Mouse (Mus musculus) forebrain, embryonic 10.5 days (tissue): ENCODE measurements around the gene Eci2. TPM values are rescaled to one million over a fixed set of nuclear protein-coding genes. Genes with fewer than 3 reads are reported as not detected.
"Not testable (repeated sequence)": the region's sequence is repeated elsewhere in the genome, so short reads cannot be mapped to it uniquely, and the experiment has no call there.

ENCODE experiments used
- DNase-seq: peaks from one replicate; pipeline ENCODE4 v3.0.0-alpha.2; 2017; ENCODE audit warnings: low spot score; ENCODE audit errors: extremely low spot score
- H3K27ac ChIP-seq: fragments of 300-500 bp; sonication (generic); 2 replicates; pipeline ENCODE4 v1.5.1; 2016; ENCODE audit warnings: mild to moderate bottlenecking
- H3K27me3 ChIP-seq: fragments of 300-500 bp; sonication (generic); 2 replicates; pipeline ENCODE4 v1.6.1; 2016; ENCODE audit warnings: mild to moderate bottlenecking; ENCODE audit not compliant: poor library complexity, severe bottlenecking
- H3K36me3 ChIP-seq: fragments of 300-500 bp; sonication (generic); replicated peaks from 2 replicates; pipeline ENCODE4 v1.6.1; 2016; ENCODE audit warnings: mild to moderate bottlenecking, moderate library complexity
- H3K4me1 ChIP-seq: fragments of 300-500 bp; sonication (generic); 2 replicates; pipeline ENCODE4 v1.6.1; 2016
- H3K4me3 ChIP-seq: fragments of 300-500 bp; sonication (generic); 2 replicates; pipeline ENCODE4 v1.5.1; 2016; ENCODE audit warnings: mild to moderate bottlenecking, moderate library complexity
- H3K9me3 ChIP-seq: fragments of 300-500 bp; sonication (generic); 2 replicates; pipeline ENCODE4 v1.6.1; 2016; ENCODE audit warnings: mild to moderate bottlenecking, moderate library complexity
- WGBS: fragments of 180-500 bp; shearing (Covaris S2); methylation state at CpG from one replicate; pipeline ENCODE4 v1.1.7; 2016; 5-methylcytosine and 5-hydroxymethylcytosine counted together
- polyA plus RNA-seq: library from polyadenylated mRNA; unstranded; fragments of >200 nt; fragmentation: Nextera tagmentation; extraction: Ambion mirVana; gene quantifications from 2 replicates; pipeline ENCODE4 v1.2.1, GENCODE M21; 2016

Eci2 gene
- polyA plus RNA-seq, 1 experiment from 2014 or later: 86.4 TPM

- 74% methylated on average over 1 of the region's 1 CpGs for WGBS
- DNase-seq, H3K9me3 ChIP-seq, H3K27ac ChIP-seq, H3K4me3 ChIP-seq, H3K27me3 ChIP-seq, H3K4me1 ChIP-seq, H3K36me3 ChIP-seq: not testable (repeated sequence)
Observed at GRCm38 (mm10) chr13:35023401-35023800, 3.5 kb downstream of the Eci2 start.

DNA sequence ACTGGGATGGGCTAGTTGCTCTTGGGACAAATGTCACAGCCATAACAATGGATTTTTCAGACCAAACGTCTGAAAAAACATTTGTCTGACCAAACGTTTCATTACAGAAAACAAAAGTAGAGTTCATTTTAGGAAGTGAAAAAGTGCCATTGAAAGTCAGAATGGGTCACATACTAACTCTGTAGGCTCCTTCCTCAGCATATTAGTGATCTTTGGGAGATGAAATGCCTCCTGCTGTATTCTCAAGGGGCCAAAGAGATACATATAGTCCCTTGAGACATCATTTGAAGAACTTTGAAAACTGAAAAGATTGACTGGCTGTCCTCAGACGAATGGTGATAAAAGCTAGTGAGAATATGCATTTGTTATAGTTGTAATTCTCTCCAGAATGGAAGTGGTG lies 6.5 kb downstream of the Eci2 start:
- Histone ChIP-seq H3K36me3 (no peaks in the 10 kb centered on the region), H3K4me1 (no peaks in the 10 kb centered on the region), H3K4me3 (no peak overlapping the region), H3K27ac (no peak overlapping the region), H3K27me3 (no peaks in the 10 kb centered on the region), H3K9me3 (no peaks in the 10 kb centered on the region)
- DNase-seq: no peak
- WGBS: 77% methylated on average over 3 of the region's 3 CpGs

DNA sequence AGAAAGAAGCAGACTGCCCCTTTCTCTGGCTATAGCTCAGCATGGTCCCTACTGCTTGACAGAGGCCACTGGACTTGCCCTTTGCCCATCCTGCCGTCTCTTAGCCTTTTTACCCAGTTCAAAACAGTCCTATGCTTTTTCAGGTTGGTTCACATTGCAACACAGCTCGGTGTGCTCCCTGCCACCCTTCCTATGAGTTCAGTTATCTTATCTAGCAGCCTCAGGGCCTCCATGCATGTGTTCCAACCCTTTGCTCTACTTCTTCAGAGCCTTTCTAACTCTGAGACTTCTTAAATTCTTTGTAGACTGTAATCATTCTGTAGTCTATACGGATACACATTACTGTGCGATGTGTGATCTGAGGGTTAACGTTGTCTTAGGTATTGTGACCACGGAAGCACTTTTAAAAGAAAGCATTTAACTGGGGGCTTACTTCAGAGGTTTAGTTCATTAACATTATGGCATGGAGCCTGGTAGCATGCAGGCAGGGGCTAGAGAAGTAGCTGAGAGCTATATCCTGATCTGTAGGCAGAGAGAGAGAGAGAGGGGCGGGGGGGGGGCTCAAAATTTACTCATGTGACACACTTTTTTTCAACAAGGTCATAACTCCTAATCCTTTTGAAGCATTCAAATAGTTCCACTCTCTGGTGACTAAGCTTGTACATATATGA lies 7.9 kb downstream of the Eci2 start:
- Histone ChIP-seq H3K27ac (no peak overlapping the region), H3K4me1 (no peaks in the 10 kb centered on the region), H3K36me3 (no peaks in the 10 kb centered on the region), H3K27me3 (no peaks in the 10 kb centered on the region), H3K9me3 (peaks cover 8% of the 10 kb centered on the region), H3K4me3 (no peak overlapping the region)
- WGBS: 82% methylated on average over 7 of the region's 7 CpGs
- no peak for DNase-seq

DNA sequence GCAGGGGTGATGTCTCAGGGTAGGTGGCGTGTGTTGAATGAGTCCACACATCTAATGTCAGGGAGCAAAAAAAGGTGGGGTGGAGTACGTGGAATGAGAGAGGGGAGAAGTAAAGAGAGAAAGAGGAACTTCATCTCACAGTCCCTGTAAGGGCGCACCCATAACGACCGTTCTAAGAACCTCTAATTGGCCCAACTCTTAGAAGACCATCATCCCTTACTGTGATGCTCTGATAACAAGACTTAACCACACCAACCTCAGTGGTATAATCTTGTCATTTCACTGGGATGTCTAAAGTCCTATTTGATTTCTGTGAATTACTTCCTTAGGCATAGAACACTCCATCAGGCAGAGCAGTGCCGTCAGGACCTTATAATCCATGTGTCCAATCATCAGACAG lies 9.5 kb downstream of the Eci2 start:
- H3K27ac ChIP-seq: no peak overlapping the region
- no peaks in the 10 kb centered on the region for H3K4me1 ChIP-seq
- WGBS: 90% methylated on average over 6 of the region's 6 CpGs
- no peak overlapping the region for H3K4me3 ChIP-seq
- H3K27me3 ChIP-seq: no peaks in the 10 kb centered on the region
- no peak for DNase-seq
- H3K9me3 ChIP-seq: peaks cover 16% of the 10 kb centered on the region
- H3K36me3 ChIP-seq: no peaks in the 10 kb centered on the region

- Histone ChIP-seq H3K4me3 (no peak overlapping the region), H3K36me3 (no peaks in the 10 kb centered on the region), H3K27ac (no peak overlapping the region), H3K9me3 (peaks cover 16% of the 10 kb centered on the region), H3K4me1 (no peaks in the 10 kb centered on the region), H3K27me3 (no peaks in the 10 kb centered on the region)
- 95% methylated on average over 1 of the region's 1 CpGs for WGBS
- DNase-seq: no peak
Observed at GRCm38 (mm10) chr13:35016067-35016466, 10.8 kb downstream of the Eci2 start.

DNA sequence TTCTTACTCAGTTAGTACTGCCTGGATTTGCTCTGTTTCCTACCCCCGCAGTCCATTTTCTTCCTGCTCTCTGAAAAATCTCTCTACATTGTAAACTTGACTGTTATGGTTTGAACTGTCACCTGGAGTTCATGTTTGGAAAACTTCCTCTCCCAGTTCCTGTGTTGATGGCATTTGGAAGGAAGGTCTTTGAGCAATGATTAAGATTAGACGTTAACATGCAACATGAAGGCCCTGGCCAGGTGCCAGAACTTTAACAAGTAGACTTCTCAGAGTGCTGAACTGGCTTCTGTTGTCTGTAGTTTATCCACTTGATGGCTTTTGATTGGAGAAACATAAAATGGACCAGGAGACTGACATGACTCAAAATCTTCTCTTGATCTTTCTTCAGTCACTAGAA lies 31.0 kb downstream of the Eci2 start:
- Histone ChIP-seq H3K27ac (no peak overlapping the region), H3K27me3 (no peaks in the 10 kb centered on the region), H3K4me1 (peaks cover 22% of the 10 kb centered on the region), H3K4me3 (no peak overlapping the region), H3K36me3 (no peaks in the 10 kb centered on the region), H3K9me3 (0 out of 2 replicates have a peak, but pooled peaks cover 5% of the 10 kb centered on the region)
- no peak for DNase-seq
- WGBS: 92% methylated on average over 2 of the region's 2 CpGs

- 1% methylated on average over 33 of the region's 33 CpGs for WGBS
- H3K36me3 ChIP-seq: peaks cover 12% of the 10 kb centered on the region
- peaks cover 22% of the 10 kb centered on the region for H3K4me1 ChIP-seq
- H3K4me3 ChIP-seq: peak overlapping the region; percentile 68
- H3K27me3 ChIP-seq: no peaks in the 10 kb centered on the region
- peak; percentile 96 for DNase-seq
- H3K27ac ChIP-seq: peak overlapping the region; percentile 91
- H3K9me3 ChIP-seq: 0 out of 2 replicates have a peak, but pooled peaks cover 5% of the 10 kb centered on the region
Observed at GRCm38 (mm10) chr13:34993983-34994811, 32.7 kb downstream of the Eci2 start.

DNA sequence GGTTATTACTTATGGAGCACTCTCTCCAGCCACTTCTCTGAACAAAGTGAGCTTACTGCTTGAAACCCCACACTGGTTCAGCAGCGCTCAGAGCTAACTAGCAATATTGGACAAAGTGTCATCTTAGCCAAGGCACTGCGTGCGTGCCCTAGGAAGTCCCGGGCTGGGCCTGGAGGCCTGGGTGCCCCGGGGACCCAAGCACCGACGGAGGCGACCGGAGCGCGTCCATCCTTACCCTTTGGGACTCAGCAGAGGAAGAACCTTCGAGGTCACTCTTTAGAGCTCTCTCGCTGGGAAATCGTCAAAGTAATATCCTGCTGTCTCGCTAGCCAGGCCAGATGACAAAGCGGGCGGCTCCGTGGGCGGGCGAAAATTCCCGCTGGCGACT lies 33.3 kb downstream of the Eci2 start:
- DNase-seq: no peak
- H3K9me3 ChIP-seq: 0 out of 2 replicates have a peak, but pooled peaks cover 5% of the 10 kb centered on the region
- H3K27ac ChIP-seq: peak overlapping the region; percentile 91
- no peaks in the 10 kb centered on the region for H3K27me3 ChIP-seq
- H3K4me3 ChIP-seq: peak overlapping the region; percentile 68
- WGBS: 3% methylated on average over 22 of the region's 22 CpGs
- H3K4me1 ChIP-seq: peaks cover 22% of the 10 kb centered on the region
- peaks cover 18% of the 10 kb centered on the region for H3K36me3 ChIP-seq

DNA sequence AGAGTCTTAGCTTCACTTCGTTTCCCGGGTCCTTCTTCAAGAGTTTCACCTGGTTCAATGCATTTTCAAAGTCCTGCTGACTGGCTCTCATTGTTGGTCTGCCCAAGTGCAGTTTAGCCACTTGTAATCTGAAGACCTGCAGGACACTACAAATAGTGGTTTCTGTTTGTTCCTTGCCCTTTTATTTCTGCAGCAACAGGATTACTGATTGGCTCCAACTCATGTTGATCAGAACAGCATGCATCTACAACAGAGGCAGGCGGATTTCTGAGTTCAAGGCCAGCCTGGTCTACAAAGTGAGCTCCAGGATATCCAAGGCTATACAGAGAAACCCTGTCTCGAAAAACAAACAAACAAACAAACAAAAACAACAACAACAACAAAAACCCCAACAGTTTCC lies 33.8 kb downstream of the Eci2 start:
- peaks cover 24% of the 10 kb centered on the region for H3K36me3 ChIP-seq
- H3K9me3 ChIP-seq: 0 out of 2 replicates have a peak, but pooled peaks cover under 1% of the 10 kb centered on the region
- H3K4me3 ChIP-seq: peak overlapping the region; percentile 68
- H3K4me1 ChIP-seq: peaks cover 22% of the 10 kb centered on the region
- peak overlapping the region; percentile 91; the same call in 1 of the 2 replicates for H3K27ac ChIP-seq
- H3K27me3 ChIP-seq: no peaks in the 10 kb centered on the region
- DNase-seq: no peak
- 76% methylated on average over 4 of the region's 4 CpGs for WGBS

- Histone ChIP-seq H3K4me3 (no peak overlapping the region), H3K9me3 (no peaks in the 10 kb centered on the region), H3K4me1 (peaks cover 22% of the 10 kb centered on the region), H3K27ac (no peak overlapping the region), H3K27me3 (no peaks in the 10 kb centered on the region), H3K36me3 (peaks cover 37% of the 10 kb centered on the region)
- WGBS: 77% methylated on average over 4 of the region's 4 CpGs
- DNase-seq: no peak
Observed at GRCm38 (mm10) chr13:34991581-34992273, 35.2 kb downstream of the Eci2 start.

DNA sequence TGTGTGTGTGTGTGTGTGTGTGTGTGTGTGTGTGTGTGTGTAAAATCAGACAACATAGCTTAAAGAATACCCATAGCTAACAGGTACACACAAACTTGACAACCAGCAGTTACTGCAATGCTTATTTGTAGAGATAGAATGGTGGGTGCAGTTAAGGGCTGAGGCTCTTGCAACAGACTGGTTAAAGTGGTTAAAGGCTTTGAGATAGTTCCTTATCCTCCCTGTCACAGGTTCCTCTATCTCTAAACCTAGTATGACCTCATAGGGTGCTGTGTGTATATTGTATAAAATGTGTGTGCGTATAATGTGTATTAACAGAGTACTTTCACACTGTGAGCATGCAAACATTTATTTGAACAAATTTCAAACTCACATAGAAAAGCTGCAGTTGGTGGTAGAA lies 43.4 kb downstream of the Eci2 start:
- WGBS: 95% methylated on average over 1 of the region's 1 CpGs
- H3K4me1 ChIP-seq, H3K27ac ChIP-seq: not testable (repeated sequence)

DNA sequence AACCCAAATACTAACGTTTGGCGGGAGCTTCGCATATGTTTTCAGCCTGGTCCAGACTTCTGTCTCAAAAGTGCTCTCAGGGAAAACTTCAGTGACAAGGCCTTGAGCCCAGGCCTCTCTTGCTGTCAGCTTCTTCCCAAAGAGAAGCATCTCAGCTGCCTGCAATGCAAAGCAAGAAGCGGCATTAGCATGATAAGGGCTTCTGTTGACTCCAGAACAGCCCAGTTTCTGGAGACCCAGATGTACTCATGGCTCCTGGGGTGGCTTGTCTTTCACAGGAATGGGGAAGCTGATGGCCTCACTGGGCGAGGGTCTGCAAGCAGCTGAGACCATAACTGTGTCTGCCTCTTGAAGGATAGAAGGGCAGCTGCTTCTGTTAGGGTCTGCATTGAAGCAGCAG lies 48.3 kb downstream of the Eci2 start:
- not testable (repeated sequence) for DNase-seq, H3K27me3 ChIP-seq, H3K9me3 ChIP-seq, H3K4me1 ChIP-seq, H3K27ac ChIP-seq, H3K4me3 ChIP-seq
- peaks cover 71% of the 10 kb centered on the region for H3K36me3 ChIP-seq
- 67% methylated on average over 5 of the region's 5 CpGs for WGBS

More for the DNA sequence above, 43.4 kb downstream of the Eci2 start:
- H3K9me3 ChIP-seq, DNase-seq, H3K4me3 ChIP-seq, H3K27me3 ChIP-seq: not testable (repeated sequence)
- H3K36me3 ChIP-seq: peaks cover 94% of the 10 kb centered on the region

- Histone ChIP-seq H3K27me3 (no peaks in the 10 kb centered on the region), H3K27ac (no peak overlapping the region), H3K4me3 (no peak overlapping the region), H3K4me1 (no peaks in the 10 kb centered on the region), H3K9me3 (no peaks in the 10 kb centered on the region), H3K36me3 (peaks cover 61% of the 10 kb centered on the region)
- 91% methylated on average over 3 of the region's 3 CpGs for WGBS
- DNase-seq: no peak
Observed at GRCm38 (mm10) chr13:34977410-34977809, 49.5 kb downstream of the Eci2 start.
